Mouse (Mus musculus) heart, embryonic 11.5 days (tissue): Measurements from ENCODE around the gene Myo7a. TPM values are rescaled to one million over a fixed set of nuclear protein-coding genes. Genes with fewer than 3 reads are reported as not detected.
A peak's percentile ranks its signal among the peaks of the same experiment; 100 is the strongest.

Experiments used
- ATAC-seq: fragments of 200-750 bp; cut with Nextera tagmentation; replicated peaks from 2 replicates; pipeline ENCODE4 v1.8.0; 2017; ENCODE audit warnings: moderate library complexity; ENCODE audit not compliant: insufficient number of reproducible peaks, low FRiP score, low TSS enrichment
- H3K27ac ChIP-seq: fragments of 300-500 bp; sonication (generic); 2 replicates; pipeline ENCODE4 v1.5.1; 2014; ENCODE audit warnings: mild to moderate bottlenecking, low read depth, low read length
- H3K27me3 ChIP-seq: fragments of 300-500 bp; sonication (generic); 2 replicates; pipeline ENCODE4 v1.6.1; 2014; ENCODE audit warnings: mild to moderate bottlenecking, low read length, mixed read lengths; ENCODE audit not compliant: control insufficient read depth, insufficient read depth
- H3K36me3 ChIP-seq: fragments of 300-500 bp; sonication (generic); 2 replicates; pipeline ENCODE4 v1.6.1; 2014; ENCODE audit warnings: mild to moderate bottlenecking, low read length, moderate library complexity, mixed read lengths; ENCODE audit not compliant: control insufficient read depth, insufficient read depth
- H3K4me1 ChIP-seq: fragments of 300-500 bp; sonication (generic); 2 replicates; pipeline ENCODE4 v1.6.1; 2014; ENCODE audit warnings: low read length; ENCODE audit not compliant: control insufficient read depth, insufficient read depth
- H3K4me2 ChIP-seq: fragments of 300-500 bp; sonication (generic); 2 replicates; pipeline ENCODE4 v1.6.1; 2014; ENCODE audit warnings: mild to moderate bottlenecking, moderate library complexity
- H3K4me3 ChIP-seq: fragments of 300-500 bp; sonication (generic); 2 replicates; pipeline ENCODE4 v1.5.1; 2014; ENCODE audit warnings: low read depth, low read length
- H3K9ac ChIP-seq: fragments of 300-500 bp; sonication (generic); 2 replicates; pipeline ENCODE4 v1.6.1; 2014; ENCODE audit warnings: mild to moderate bottlenecking, low read depth, low read length, moderate library complexity
- H3K9me3 ChIP-seq: fragments of 300-500 bp; sonication (generic); replicated peaks from 2 replicates; pipeline ENCODE4 v1.6.1; 2016; ENCODE audit warnings: low read length; ENCODE audit not compliant: control insufficient read depth
- WGBS: fragments of 180-500 bp; shearing (Covaris S2); extraction: QIAGEN DNeasy Blood & Tissue Kit; methylation state at CpG from one replicate; pipeline ENCODE4 v1.1.7; 2014; ENCODE audit not compliant: insufficient replicate concordance; 5-methylcytosine and 5-hydroxymethylcytosine counted together
- polyA plus RNA-seq: library from polyadenylated mRNA; unstranded; fragments of >200 nt; fragmentation: Nextera tagmentation; extraction: Ambion mirVana; gene quantifications from 2 replicates; pipeline ENCODE4 v1.2.1, GENCODE M21; 2014

Gene Myo7a
- polyA plus RNA-seq: 8.4 and 11.9 TPM in 2 replicates

DNA sequence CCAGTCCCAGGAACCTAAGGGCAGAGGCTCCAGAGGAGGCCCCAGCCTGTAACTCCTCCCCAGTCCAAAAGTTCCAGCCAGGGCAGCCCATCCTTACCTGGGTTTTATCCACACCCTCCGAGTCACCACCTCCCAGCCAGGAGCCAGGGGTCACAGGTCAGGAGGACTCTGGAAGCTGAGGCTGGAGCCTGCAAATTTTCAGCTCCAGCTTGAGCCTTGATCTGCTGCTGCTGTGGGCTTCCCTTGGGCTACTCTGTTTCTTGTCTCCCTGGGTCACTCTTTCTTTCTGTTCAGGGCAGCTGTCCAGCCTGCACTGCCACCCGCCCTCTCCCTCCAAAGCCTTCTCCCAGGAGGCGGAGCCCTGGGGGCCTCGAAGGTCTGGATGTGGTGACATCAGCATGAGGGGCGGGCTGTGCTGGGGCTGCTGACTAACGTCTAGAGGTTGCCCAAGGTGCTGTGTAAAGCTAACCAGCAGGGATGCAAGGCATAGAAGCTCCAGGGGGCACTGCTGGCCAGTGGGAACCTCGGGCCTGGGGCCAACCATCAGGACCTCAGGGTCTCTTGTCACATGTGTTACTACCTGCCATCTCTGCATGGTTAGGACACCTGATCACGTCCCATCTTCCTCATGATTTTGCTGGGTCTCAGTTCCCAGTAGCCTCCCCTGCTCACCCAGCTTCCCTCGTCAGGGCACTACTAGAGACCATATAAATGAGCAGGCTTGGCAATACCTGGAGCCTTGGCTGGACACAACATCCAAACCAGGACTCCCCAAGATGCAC is at the start of gene Myo7a:
Myo7a (minus strand) TSS at position 346 of the 782 bp plus-strand sequence.
- H3K9me3 ChIP-seq: no peaks in the 10 kb centered on the region
- no peak within 1 kb of the TSS for H3K27ac ChIP-seq
- peak within 1 kb of the TSS; percentile 25; the same call in 1 of the 2 replicates for H3K4me3 ChIP-seq
- peak within 1 kb of the TSS; percentile 61 for H3K4me2 ChIP-seq
- H3K9ac ChIP-seq: no peak within 1 kb of the TSS
- no peaks in the 10 kb centered on the region for H3K27me3 ChIP-seq
- peaks cover 5% of the 10 kb centered on the region; the same call in 1 of the 2 replicates for H3K4me1 ChIP-seq
- no peaks in the 10 kb centered on the region for H3K36me3 ChIP-seq
- WGBS: 22% methylated on average over 9 of the region's 9 CpGs
- ATAC-seq: no peak

DNA sequence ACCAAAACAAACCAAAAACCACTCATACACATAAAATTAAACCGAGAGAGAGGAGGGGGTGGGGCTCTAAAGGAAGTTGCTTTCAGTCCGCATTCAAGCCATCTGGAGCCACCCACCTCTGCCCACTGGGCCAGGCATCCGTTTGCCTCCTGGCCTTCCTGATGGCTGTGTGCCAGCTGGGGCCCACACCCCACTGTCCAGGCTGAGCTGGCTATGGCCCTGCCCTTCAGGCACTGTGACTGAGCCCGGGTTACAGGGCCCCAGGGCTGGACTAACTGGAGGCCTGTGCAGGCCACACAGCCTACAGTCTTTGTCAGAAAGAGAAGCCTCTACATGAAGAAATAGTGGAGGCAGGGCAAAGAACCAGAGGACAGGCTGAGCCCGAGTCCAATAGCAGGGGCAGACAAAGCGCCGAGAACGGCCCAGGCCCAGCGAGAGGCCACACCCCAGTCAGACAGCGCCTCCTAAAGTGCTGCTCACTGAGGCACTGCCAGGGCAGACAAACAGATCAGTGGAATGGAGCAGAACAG is 45.7 kb upstream of the Myo7a start:
- Histone ChIP-seq H3K4me2 (no peak overlapping the region), H3K36me3 (no peaks in the 10 kb centered on the region), H3K9me3 (no peaks in the 10 kb centered on the region), H3K9ac (peak overlapping the region; percentile 57), H3K27ac (peak overlapping the region; percentile 51), H3K4me1 (peaks cover 36% of the 10 kb centered on the region), H3K4me3 (no peak overlapping the region), H3K27me3 (no peaks in the 10 kb centered on the region)
- WGBS: 66% methylated on average over 10 of the region's 10 CpGs
- ATAC-seq: peak; percentile 62

DNA sequence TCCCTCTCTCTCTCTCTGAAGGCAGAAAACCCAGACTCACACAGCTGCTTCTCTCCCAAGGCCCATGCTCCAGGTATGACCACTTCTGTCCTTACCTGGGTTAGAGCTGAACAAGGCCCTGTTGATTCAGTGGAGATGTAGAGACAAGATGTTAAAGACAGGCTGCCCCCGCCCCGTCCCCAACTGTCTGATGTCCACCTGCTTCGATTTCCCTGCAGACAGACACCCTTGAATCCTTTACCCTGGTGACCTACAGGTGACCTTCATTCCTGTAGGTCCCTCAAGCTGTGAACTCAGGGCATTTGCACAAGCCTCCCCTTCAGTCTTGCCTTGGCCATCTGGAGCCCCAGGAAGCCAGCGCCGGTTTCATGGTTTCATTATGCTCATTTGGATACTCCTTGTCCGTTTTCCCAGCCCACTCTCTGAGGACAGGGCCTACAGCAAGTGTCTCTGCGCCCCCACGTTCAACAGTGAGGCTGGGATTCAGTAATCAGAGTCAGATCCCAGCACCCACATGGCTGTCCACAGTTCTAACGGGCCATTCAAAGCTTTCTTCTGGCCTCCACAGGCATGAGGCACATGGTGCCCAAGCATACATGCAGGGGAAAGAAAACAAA is 45.2 kb upstream of the Myo7a start:
- H3K9me3 ChIP-seq: no peaks in the 10 kb centered on the region
- no peaks in the 10 kb centered on the region for H3K27me3 ChIP-seq
- H3K36me3 ChIP-seq: no peaks in the 10 kb centered on the region
- ATAC-seq: no peak
- H3K4me3 ChIP-seq: no peak overlapping the region
- H3K27ac ChIP-seq: peak overlapping the region; percentile 51; the same call in 1 of the 2 replicates
- no peak overlapping the region for H3K4me2 ChIP-seq
- peaks cover 40% of the 10 kb centered on the region for H3K4me1 ChIP-seq
- 81% methylated on average over 9 of the region's 9 CpGs for WGBS
- H3K9ac ChIP-seq: no peak overlapping the region

- 48% methylated on average over 3 of the region's 3 CpGs for WGBS
Observed at GRCm38 (mm10) chr7:98163700-98164099, 44.4 kb upstream of the Myo7a start.

GRCm38 (mm10) chr7:98162239-98162638 is 42.9 kb upstream of the Myo7a start:
- H3K36me3 ChIP-seq: no peaks in the 10 kb centered on the region
- peak overlapping the region; percentile 29; the same call in 1 of the 2 replicates for H3K9ac ChIP-seq
- no peak overlapping the region; the same call in 1 of the 2 replicates for H3K27ac ChIP-seq
- ATAC-seq: no peak
- H3K9me3 ChIP-seq: no peaks in the 10 kb centered on the region
- 61% methylated on average over 6 of the region's 6 CpGs for WGBS
- peaks cover 56% of the 10 kb centered on the region for H3K4me1 ChIP-seq
- H3K4me2 ChIP-seq: no peak overlapping the region
- H3K27me3 ChIP-seq: no peaks in the 10 kb centered on the region
- no peak overlapping the region for H3K4me3 ChIP-seq

More at GRCm38 (mm10) chr7:98163700-98164099, 44.4 kb upstream of the Myo7a start:
- Histone ChIP-seq H3K27ac (no peak overlapping the region), H3K9ac (no peak overlapping the region), H3K4me1 (peaks cover 48% of the 10 kb centered on the region), H3K4me2 (no peak overlapping the region), H3K9me3 (no peaks in the 10 kb centered on the region), H3K4me3 (no peak overlapping the region), H3K27me3 (no peaks in the 10 kb centered on the region), H3K36me3 (no peaks in the 10 kb centered on the region)
- no peak for ATAC-seq

DNA sequence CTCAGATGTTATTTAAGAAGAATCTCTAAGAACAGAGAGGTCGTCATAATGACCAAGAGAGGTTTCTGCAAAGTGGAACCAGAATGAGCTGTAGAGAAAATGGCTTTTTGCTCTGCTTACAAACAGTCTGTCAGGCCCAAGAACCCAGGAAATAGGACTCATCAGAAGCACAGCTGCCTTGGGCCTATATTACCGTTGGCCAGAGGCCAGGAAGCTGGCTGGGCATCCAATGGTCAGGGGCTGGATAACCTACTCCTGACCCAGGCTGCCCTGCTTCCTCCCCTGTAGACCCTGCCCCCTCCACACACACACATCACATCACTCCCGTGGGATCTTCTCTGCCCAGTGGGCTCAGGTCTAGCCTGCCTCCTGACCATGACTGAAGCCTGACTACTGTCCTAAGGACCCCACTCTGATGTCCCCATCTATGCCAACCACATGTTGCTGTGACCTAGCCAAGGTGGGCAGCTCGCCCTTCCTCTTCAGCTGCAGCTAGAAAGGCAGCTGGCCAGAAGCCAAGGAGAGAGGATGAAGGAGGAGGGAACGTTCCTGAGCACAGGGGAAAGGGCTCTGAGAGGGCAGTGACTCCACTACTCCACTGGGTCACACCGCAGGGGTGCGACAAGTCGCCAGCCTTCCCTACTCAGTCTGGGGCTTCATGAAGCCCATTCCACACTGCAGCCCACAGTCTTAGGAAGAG is 40.9 kb upstream of the Myo7a start:
- H3K27ac ChIP-seq: 0 out of 2 replicates have a peak overlapping the region, but pooled peaks have one; percentile 50
- H3K27me3 ChIP-seq: no peaks in the 10 kb centered on the region
- 30% methylated on average over 8 of the region's 8 CpGs for WGBS
- 0 out of 2 replicates have a peak overlapping the region, but pooled peaks have one; percentile 28 for H3K9ac ChIP-seq
- H3K36me3 ChIP-seq: no peaks in the 10 kb centered on the region
- H3K4me2 ChIP-seq: no peak overlapping the region
- no peaks in the 10 kb centered on the region for H3K9me3 ChIP-seq
- ATAC-seq: no peak
- no peak overlapping the region for H3K4me3 ChIP-seq
- H3K4me1 ChIP-seq: peaks cover 70% of the 10 kb centered on the region

GRCm38 (mm10) chr7:98158481-98158880 is 39.2 kb upstream of the Myo7a start:
- WGBS: 40% methylated on average over 8 of the region's 8 CpGs
- H3K9me3 ChIP-seq: no peaks in the 10 kb centered on the region
- no peak overlapping the region for H3K4me3 ChIP-seq
- no peak for ATAC-seq
- no peaks in the 10 kb centered on the region for H3K36me3 ChIP-seq
- H3K9ac ChIP-seq: no peak overlapping the region
- no peak overlapping the region for H3K27ac ChIP-seq
- H3K27me3 ChIP-seq: no peaks in the 10 kb centered on the region
- H3K4me2 ChIP-seq: no peak overlapping the region
- H3K4me1 ChIP-seq: peaks cover 62% of the 10 kb centered on the region

GRCm38 (mm10) chr7:98157636-98158332 is 38.5 kb upstream of the Myo7a start:
- Histone ChIP-seq H3K4me1 (peaks cover 57% of the 10 kb centered on the region), H3K36me3 (no peaks in the 10 kb centered on the region), H3K9me3 (no peaks in the 10 kb centered on the region), H3K27ac (no peak overlapping the region), H3K4me2 (no peak overlapping the region), H3K4me3 (no peak overlapping the region), H3K9ac (no peak overlapping the region), H3K27me3 (no peaks in the 10 kb centered on the region)
- no peak for ATAC-seq
- WGBS: 41% methylated on average over 5 of the region's 5 CpGs
